Mouse (Mus musculus): ENCODE measurements around the gene Pard3.

The Pard3 gene

GRCm38 (mm10) chr8:127280299-127280974 is 216.7 kb downstream of the Pard3 start:
- no peak for DNase-seq (ENCODE audit: extremely low spot score, low read depth, low spot score)

- no peak for DNase-seq (ENCODE audit: extremely low spot score, low read depth, low spot score)
Measured at GRCm38 (mm10) chr8:127281035-127281434, 217.3 kb downstream of the Pard3 start.

- DNase-seq (ENCODE audit: extremely low spot score, low read depth, low spot score), result no peak
Measured at GRCm38 (mm10) chr8:127284462-127285216, 220.9 kb downstream of the Pard3 start.

- DNase-seq (ENCODE audit: extremely low spot score, low read depth, low spot score), result no peak
Measured at GRCm38 (mm10) chr8:127287816-127288215, 224.1 kb downstream of the Pard3 start.

- DNase-seq (ENCODE audit: extremely low spot score, low read depth, low spot score), result no peak
Measured at GRCm38 (mm10) chr8:127292307-127292706, 228.6 kb downstream of the Pard3 start.

GRCm38 (mm10) chr8:127293025-127293729 is 229.5 kb downstream of the Pard3 start:
- no peak for DNase-seq (ENCODE audit: extremely low spot score, low read depth, low spot score)

- DNase-seq (ENCODE audit: extremely low spot score, low read depth, low spot score), result no peak
Measured at GRCm38 (mm10) chr8:127294061-127294460, 230.4 kb downstream of the Pard3 start.

GRCm38 (mm10) chr8:127295848-127296247 is 232.2 kb downstream of the Pard3 start:
- DNase-seq (ENCODE audit: extremely low spot score, low read depth, low spot score), result no peak

- no peak for DNase-seq (ENCODE audit: extremely low spot score, low read depth, low spot score)
Measured at GRCm38 (mm10) chr8:127300493-127300892, 236.8 kb downstream of the Pard3 start.

- no peak for DNase-seq (ENCODE audit: extremely low spot score, low read depth, low spot score)
Measured at GRCm38 (mm10) chr8:127302847-127303445, 239.3 kb downstream of the Pard3 start.

GRCm38 (mm10) chr8:127307026-127307425 is 243.3 kb downstream of the Pard3 start:
- no peak for DNase-seq (ENCODE audit: extremely low spot score, low read depth, low spot score)

GRCm38 (mm10) chr8:127309363-127309762 is 245.7 kb downstream of the Pard3 start:
- no peak for DNase-seq (ENCODE audit: extremely low spot score, low read depth, low spot score)

GRCm38 (mm10) chr8:127315811-127316210 is 252.1 kb downstream of the Pard3 start:
- DNase-seq (ENCODE audit: extremely low spot score, low read depth, low spot score), result no peak

GRCm38 (mm10) chr8:127317914-127318313 is 254.2 kb downstream of the Pard3 start:
- no peak for DNase-seq (ENCODE audit: extremely low spot score, low read depth, low spot score)

GRCm38 (mm10) chr8:127318377-127319159 is 254.9 kb downstream of the Pard3 start:
- no peak for DNase-seq (ENCODE audit: extremely low spot score, low read depth, low spot score)

GRCm38 (mm10) chr8:127320930-127321329 is 257.2 kb downstream of the Pard3 start:
- no peak for DNase-seq (ENCODE audit: extremely low spot score, low read depth, low spot score)

GRCm38 (mm10) chr8:127323583-127324360 is 260.1 kb downstream of the Pard3 start:
- DNase-seq (ENCODE audit: extremely low spot score, low read depth, low spot score), result no peak

GRCm38 (mm10) chr8:127324836-127325570 is 261.3 kb downstream of the Pard3 start:
- no peak for DNase-seq (ENCODE audit: extremely low spot score, low read depth, low spot score)

GRCm38 (mm10) chr8:127325749-127326148 is 262.1 kb downstream of the Pard3 start:
- DNase-seq (ENCODE audit: extremely low spot score, low read depth, low spot score), result no peak

All from hindlimb bud, embryonic 11.5 days (tissue).